Mouse (Mus musculus) Patski (cell line): ENCODE measurements at regions not wholly inside any gene's neighbourhood (a gene's known extent, or its start where the extent isn't known, plus 50 kb on each side); places are given as distances from the start of the nearest gene placed in this dataset.

Experiments used
- ATAC-seq: fragments of 100-300 bp; one replicate; pipeline ENCODE4 v1.8.0; 2021
- CTCF ChIA-PET: fragments of 350-600 bp; sonication (Branson Sonifier 250); formaldehyde crosslinking; loops from one replicate; lab custom pipeline; 2022; ENCODE audit warnings: inconsistent platforms; lab: Charles Lee
- POLR2A ChIA-PET: fragments of 350-600 bp; sonication (Branson Sonifier 250); formaldehyde crosslinking; loops from one replicate; lab custom pipeline; 2022; ENCODE audit warnings: antibody characterized with exemption, inconsistent platforms; lab: Charles Lee
- DNase-seq: peaks from one replicate; pipeline ENCODE4 v3.0.0-alpha.2; 2011; ENCODE audit warnings: low read depth, low spot score
- H3K27me3 ChIP-seq: fragments of 371-371 bp; one replicate; pipeline ENCODE4 v1.5.1; 2021
- CTCF ChIP-seq: fragments of 100-300 bp; IDR thresholded peaks from one replicate; pipeline ENCODE4 v1.5.1; 2021
- in situ Hi-C: fragments of 300-500 bp; cut with MboI; formaldehyde crosslinking; loops from 3 replicates; pipeline ENCODE4 v1.11.1; 2018; ENCODE audit warnings: low pct_unique_long_range_greater_than_20kb, mixed read lengths

DNA sequence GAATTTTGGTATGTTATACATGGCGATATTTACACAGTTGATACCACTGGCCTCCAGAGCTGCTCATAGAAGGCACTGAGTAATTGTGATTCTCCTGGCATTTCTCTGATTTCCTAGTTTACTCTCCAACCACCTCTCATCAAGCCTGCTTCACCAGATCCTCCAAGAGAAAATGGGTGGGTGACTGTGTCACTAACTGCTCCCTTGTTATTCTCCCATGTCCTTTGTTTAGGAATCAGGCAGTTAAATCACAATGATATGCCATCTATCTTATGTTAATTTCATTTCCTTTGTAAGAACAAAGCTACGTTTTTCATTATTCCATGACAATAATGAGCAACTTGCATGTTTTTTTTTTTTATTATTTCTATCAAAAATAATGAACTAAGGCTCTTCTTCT, 122.3 kb upstream of the Nrp1 start:
- in situ Hi-C loops: no loop called here
- POLR2A ChIA-PET: no interaction called here
- no peak for TF ChIP-seq CTCF
- no peaks in the 10 kb centered on the region for H3K27me3 ChIP-seq
- DNase-seq (no peak), ATAC-seq (no peak)
- CTCF ChIA-PET: interaction anchor here (0.8 to 1.8 kb wide), 3 partner anchors 9 to 121 kb away, joined by 3 to 6 read pairs (median 3); no protein-coding TSS in a partner anchor

DNA sequence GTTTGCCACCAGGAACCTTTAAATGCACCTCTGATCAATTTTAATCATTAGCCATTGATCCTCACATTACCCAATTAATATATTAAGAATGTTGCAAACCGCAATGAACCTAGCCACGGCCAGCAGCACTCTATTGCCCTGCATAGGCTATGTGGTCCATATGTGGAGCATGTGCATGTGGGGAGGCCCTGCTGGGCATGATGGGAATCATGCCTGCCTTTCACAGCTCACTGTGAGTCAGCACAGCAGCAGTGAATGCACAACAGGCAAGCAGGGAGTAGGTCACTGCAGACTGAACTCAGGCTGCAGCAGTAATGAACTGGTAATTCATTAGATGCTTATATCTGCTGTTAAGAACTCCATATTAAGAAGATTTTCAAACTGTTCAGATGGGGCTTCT, 119.5 kb upstream of the Nrp1 start:
- ChIA-PET POLR2A (no interaction called here), CTCF (interaction anchor here (1.4 kb wide), 1 partner anchor 23 kb away, joined by 4 read pairs; no protein-coding TSS in a partner anchor)
- TF ChIP-seq CTCF: no peak
- DNase-seq (no peak), ATAC-seq (no peak)
- no peaks in the 10 kb centered on the region for H3K27me3 ChIP-seq
- in situ Hi-C loops: no loop called here

DNA sequence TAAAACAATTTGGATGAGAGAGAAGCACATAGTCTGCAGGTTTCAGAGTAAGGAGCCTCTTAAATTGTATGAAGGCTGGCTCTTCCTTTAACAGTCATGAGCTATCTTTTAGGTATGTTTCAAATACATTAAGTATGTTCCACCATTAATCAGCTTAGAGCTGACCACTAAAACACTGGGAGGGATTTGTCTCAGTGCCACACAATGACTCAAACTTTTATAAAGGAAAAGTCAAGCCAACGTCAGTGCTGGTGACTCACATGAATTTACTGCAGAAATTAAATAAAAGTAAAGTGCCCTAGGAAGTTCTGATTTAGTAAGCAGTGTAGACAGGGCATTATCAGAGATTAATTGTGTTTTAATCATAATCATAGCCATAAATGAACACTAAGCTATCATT, 118.6 kb upstream of the Nrp1 start:
- ChIA-PET CTCF (interaction anchor here (0.7 to 1.2 kb wide), 2 partner anchors 12 to 14 kb away, joined by 3 to 5 read pairs; no protein-coding TSS in a partner anchor), POLR2A (interaction anchor here (1.0 kb wide), 1 partner anchor 10 kb away, joined by 5 read pairs; no protein-coding TSS in a partner anchor)
- ATAC-seq: peak; percentile 62
- TF ChIP-seq CTCF: no peak
- in situ Hi-C loops: no loop called here
- no peaks in the 10 kb centered on the region for H3K27me3 ChIP-seq
- DNase-seq: peak; percentile 68

DNA sequence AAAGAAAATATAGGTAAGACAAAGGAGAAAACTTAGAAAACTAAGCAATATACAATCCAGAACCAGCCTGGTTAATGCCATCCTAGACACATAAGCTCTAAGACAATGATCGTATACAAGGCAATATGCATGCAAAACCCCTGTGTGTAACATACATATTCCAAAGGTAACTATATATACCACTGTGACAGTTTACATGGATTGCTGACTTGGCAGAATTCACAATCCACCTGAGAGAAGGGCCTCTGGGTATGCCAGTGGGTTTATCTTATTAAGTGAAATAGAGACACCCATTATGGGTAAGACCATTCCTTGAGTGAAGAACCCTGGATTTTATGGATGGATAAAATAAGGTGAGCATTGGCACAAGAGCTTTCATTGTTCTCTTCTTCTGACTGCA, 117.2 kb upstream of the Nrp1 start:
- ATAC-seq (no peak), DNase-seq (no peak)
- no peak for TF ChIP-seq CTCF
- CTCF ChIA-PET: no interaction called here
- no peaks in the 10 kb centered on the region for H3K27me3 ChIP-seq
- in situ Hi-C loops: no loop called here
- POLR2A ChIA-PET: interaction anchor here (0.6 kb wide), 1 partner anchor 9 kb away, joined by 3 read pairs; no protein-coding TSS in a partner anchor

DNA sequence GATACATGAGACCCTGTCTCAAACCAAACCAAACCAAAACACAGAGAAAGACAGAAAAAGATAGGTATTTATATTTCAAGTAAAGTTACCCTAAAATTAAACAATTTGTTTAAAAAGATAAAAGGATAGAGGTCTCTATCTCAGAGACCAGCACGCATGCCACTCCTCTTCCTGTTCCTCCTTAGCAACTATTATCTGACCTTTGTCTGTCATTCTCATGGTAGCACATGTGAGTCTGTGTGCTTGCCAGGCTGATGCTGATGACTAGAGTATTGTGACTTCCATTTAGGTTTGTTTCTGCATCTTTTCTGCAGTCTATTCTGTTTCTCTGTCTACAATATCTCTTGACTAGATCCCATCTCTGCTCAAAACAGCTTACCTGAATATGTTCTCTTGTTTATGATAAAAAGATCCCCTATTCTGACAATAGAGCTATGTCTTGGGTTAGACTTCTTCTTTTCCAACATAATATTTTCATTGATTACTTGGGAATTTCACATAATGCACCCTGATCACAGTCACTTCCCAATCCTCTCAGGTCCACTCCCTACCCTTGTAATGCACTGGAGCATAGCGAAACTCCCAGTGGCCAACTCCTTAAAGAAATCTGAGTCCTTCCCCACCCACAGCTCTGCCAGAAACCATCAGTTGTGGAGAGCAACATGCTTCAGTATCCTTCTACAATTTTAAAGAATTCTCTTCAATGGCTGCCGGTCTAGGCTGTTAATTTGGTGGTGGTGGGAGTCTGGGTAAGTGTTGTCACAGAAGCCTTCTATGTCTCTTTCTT, 115.7 kb upstream of the Nrp1 start:
- H3K27me3 ChIP-seq: no peaks in the 10 kb centered on the region
- no peak for ATAC-seq
- in situ Hi-C loops: no loop called here
- POLR2A ChIA-PET: no interaction called here
- TF ChIP-seq CTCF: no peak
- no peak for DNase-seq
- CTCF ChIA-PET: no interaction called here

DNA sequence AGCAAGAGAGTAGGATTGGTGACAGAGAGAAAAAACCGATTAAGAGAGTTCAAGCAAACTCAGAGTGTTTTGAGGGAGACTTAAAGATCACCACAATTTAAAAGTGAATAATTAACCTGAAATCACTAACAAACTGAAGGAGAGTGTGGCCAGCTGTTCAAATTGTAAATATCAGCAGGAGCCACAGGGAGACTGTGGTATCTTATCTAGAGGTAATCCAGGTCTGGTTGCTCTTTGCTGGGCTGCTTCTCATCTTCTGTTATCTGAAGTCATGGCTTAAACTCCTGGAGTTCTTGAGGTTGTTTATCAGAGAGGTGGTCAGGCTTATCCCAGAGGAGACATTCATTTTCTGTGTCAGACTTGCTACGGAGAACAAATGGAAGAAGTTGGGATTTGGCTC, 106.7 kb upstream of the Nrp1 start:
- POLR2A ChIA-PET: no interaction called here

DNA sequence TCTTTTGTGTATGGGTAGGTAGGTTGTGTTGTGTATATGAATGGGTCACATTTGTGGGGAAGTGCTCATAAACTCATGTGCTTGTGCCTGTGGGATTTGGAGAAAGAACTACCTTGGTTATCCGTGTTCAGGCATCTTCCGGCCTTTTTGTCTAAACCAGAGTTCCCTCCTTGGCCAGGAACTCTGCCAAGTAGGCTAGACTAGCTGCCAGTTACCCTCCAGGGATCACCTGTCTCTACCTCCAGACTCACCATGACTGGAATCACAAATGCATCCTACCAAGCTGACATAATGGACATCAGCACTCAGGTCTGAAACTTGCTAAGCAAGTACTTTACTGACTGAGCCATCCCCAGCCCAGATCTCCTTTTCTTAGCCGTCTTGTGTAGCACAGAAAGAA, 97.6 kb upstream of the Nrp1 start:
- in situ Hi-C loops: no loop called here
- DNase-seq (no peak), ATAC-seq (no peak)
- no peak for TF ChIP-seq CTCF
- no peaks in the 10 kb centered on the region for H3K27me3 ChIP-seq
- ChIA-PET POLR2A (no interaction called here), CTCF (interaction anchor here (1.0 to 1.1 kb wide), 3 partner anchors 9 to 96 kb away, joined by 3 read pairs; no protein-coding TSS in a partner anchor)

More for the DNA sequence above, 106.7 kb upstream of the Nrp1 start:
- TF ChIP-seq CTCF: no peak
- ATAC-seq: no peak
- CTCF ChIA-PET: interaction anchor here (0.8 kb wide), 1 partner anchor 12 kb away, joined by 3 read pairs; no protein-coding TSS in a partner anchor
- no peak for DNase-seq
- H3K27me3 ChIP-seq: no peaks in the 10 kb centered on the region
- in situ Hi-C loops: no loop called here

DNA sequence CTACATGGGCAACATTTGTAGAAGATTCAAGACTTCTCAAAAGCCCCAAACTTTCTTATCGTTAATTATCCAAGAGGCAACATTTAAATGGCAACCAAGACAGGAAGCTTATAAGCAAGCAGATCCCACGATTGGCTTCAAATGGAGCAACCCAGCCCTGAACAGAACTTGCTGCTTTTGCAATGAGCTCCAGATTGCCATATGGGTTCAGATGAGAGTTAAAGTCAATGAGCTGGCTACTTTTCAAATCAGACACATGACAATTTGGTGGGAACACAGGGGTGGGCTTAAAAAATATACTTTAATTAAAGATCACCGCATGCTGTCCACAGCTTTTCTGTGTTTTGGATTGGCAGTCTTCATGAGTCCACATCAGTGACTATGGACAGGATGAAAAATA, 97.0 kb upstream of the Nrp1 start:
- DNase-seq (no peak), ATAC-seq (no peak)
- H3K27me3 ChIP-seq: no peaks in the 10 kb centered on the region
- ChIA-PET CTCF (interaction anchor here (1.0 to 1.9 kb wide), 2 partner anchors 14 to 23 kb away, joined by 3 to 4 read pairs; no protein-coding TSS in a partner anchor), POLR2A (no interaction called here)
- in situ Hi-C loops: no loop called here
- TF ChIP-seq CTCF: no peak

DNA sequence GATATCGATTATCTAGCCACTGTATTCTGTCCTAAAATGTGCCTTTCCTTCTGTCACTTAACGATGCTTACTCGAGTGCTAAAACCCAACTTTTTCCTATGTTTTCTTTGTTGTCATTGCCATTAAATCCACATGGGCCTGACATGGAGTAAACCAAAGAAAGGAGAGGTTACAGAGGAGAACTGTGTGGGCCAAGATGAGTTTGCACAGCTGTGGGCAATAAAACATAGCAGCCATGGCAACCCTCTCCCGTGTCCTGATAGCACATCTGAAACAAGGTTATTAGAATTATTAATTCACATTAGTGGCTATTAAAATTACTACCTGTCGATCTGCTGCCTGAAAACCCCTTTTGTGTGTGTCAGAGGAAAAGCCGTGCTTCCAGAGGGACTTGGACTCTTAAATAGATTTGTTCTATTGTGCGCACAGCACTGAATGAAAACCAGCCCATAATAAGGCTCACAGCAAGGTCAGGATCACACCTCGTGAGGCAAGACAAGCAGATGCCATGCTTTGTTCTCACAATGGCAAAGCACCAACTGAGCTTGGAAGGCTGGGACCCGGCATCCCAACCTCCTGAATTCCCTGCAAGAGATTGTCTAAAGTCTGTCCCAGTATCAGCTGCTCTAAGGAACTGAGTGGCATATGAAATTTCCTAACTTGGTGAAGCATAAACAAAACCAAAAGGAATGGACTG, 95.0 kb upstream of the Nrp1 start:
- ChIA-PET CTCF (interaction anchor here (0.7 to 1.9 kb wide), 2 partner anchors 9 to 25 kb away, joined by 3 to 4 read pairs; no protein-coding TSS in a partner anchor), POLR2A (interaction anchor here (0.6 kb wide), 1 partner anchor 15 kb away, joined by 3 read pairs; no protein-coding TSS in a partner anchor)
- in situ Hi-C loops: no loop called here
- no peak for ATAC-seq
- H3K27me3 ChIP-seq: no peaks in the 10 kb centered on the region
- no peak for TF ChIP-seq CTCF
- DNase-seq: no peak

DNA sequence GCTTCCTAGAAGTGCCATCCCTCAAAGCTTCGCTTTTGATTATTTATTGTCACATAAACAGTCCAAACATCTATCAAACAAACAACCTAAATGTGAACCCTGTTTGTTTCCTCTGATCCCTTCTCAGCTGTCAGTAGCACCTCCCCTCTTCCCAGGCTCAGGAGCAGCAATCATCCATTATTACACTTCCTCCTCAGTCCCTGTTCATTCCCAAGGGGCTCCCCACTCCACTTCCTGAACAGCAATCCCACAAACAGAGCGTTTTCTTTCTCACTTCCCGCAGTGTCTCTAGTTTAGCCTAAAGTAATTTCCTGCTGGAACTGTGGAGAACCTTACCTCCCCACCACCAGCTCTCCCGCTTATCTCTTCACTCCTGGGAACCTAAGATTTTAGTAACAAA, 91.1 kb upstream of the Nrp1 start:
- no peak for DNase-seq
- TF ChIP-seq CTCF: no peak
- no peak for ATAC-seq
- POLR2A ChIA-PET: interaction anchor here (1.6 kb wide), 1 partner anchor 13 kb away, joined by 5 read pairs; no protein-coding TSS in a partner anchor
- CTCF ChIA-PET: no interaction called here
- H3K27me3 ChIP-seq: no peaks in the 10 kb centered on the region
- in situ Hi-C loops: no loop called here
